Mouse (Mus musculus) limb, embryonic 10.5 days (tissue): ENCODE results near the gene Tep1. TPM values are rescaled to one million over a fixed set of nuclear protein-coding genes. Genes with fewer than 3 reads are reported as not detected.

ENCODE experiments used
- polyA plus RNA-seq: library from polyadenylated mRNA; unstranded; fragments of >200 nt; fragmentation: Nextera tagmentation; extraction: Ambion mirVana; gene quantifications from 2 replicates; pipeline ENCODE4 v1.2.1, GENCODE M21; 2016

Tep1 gene
- polyA plus RNA-seq, 1 experiment from 2014 or later = 5.7 TPM

Other genes with a start within 250 kb of the Tep1 start
- gene Olfr745, start 231.2 kb downstream of the Tep1 start, polyA plus RNA-seq = not detected in 2 replicates
- not detected in 2 replicates for gene Olfr746, start 223.5 kb downstream of the Tep1 start, polyA plus RNA-seq
- gene Olfr747, start 177.4 kb downstream of the Tep1 start, polyA plus RNA-seq = not detected in 2 replicates
- not detected in 2 replicates for gene Olfr748, start 163.2 kb downstream of the Tep1 start, polyA plus RNA-seq
- gene Olfr749, start 125.5 kb downstream of the Tep1 start, polyA plus RNA-seq = not detected in 2 replicates
- gene Ttc5, start 85.0 kb downstream of the Tep1 start, polyA plus RNA-seq = 91.9 and 96.1 TPM in 2 replicates
- gene Ccnb1ip1, start 62.8 kb downstream of the Tep1 start, polyA plus RNA-seq = not detected in 2 replicates
- gene Parp2, start 62.7 kb downstream of the Tep1 start, polyA plus RNA-seq = 63.3 and 77.2 TPM in 2 replicates
- 0.06 and 0.10 TPM in 2 replicates for gene Klhl33, start 26.9 kb upstream of the Tep1 start, polyA plus RNA-seq
- 179 and 201 TPM in 2 replicates for gene Osgep, start 54.3 kb upstream of the Tep1 start, polyA plus RNA-seq
- gene Apex1, start 54.4 kb upstream of the Tep1 start, polyA plus RNA-seq = 526 and 613 TPM in 2 replicates
- gene Pip4p1, start 60.3 kb upstream of the Tep1 start, polyA plus RNA-seq = 45.4 and 51.9 TPM in 2 replicates
- 88.3 and 89.7 TPM in 2 replicates for gene Pnp, start 60.5 kb upstream of the Tep1 start, polyA plus RNA-seq
- not detected in 2 replicates for gene Gm49342, start 74.0 kb upstream of the Tep1 start, polyA plus RNA-seq
- 0.48 and 0.65 TPM in 2 replicates for gene Pnp2, start 85.4 kb upstream of the Tep1 start, polyA plus RNA-seq
- not detected in 2 replicates for gene Rnase10, start 137.2 kb upstream of the Tep1 start, polyA plus RNA-seq
- not detected in 2 replicates for gene Rnase9, start 171.3 kb upstream of the Tep1 start, polyA plus RNA-seq
- gene Rnase11, start 179.6 kb upstream of the Tep1 start, polyA plus RNA-seq = not detected in 2 replicates
- gene Rnase12, start 187.1 kb upstream of the Tep1 start, polyA plus RNA-seq = 0.30 TPM in 1 of 2 replicates, not detected in the other
- not detected in 2 replicates for gene Olfr750, start 203.9 kb upstream of the Tep1 start, polyA plus RNA-seq
- gene Rnase4, start 220.5 kb upstream of the Tep1 start, polyA plus RNA-seq = 5.1 and 6.6 TPM in 2 replicates
- gene Ang, start 220.6 kb upstream of the Tep1 start, polyA plus RNA-seq = 1.5 and 1.8 TPM in 2 replicates
- gene Eddm3b, start 243.9 kb upstream of the Tep1 start, polyA plus RNA-seq = not detected in 2 replicates